ENCODE assay signal across 31 mouse cellular contexts in genomic region chr3:55177271-55177670, GRCm38 (mm10). TPM values are rescaled to one million over a fixed set of nuclear protein-coding genes. Genes with fewer than 3 reads are reported as not detected.
"Had no signal": no experiment of that assay in that cellular context is flagged by ENCODE, and none has a peak within 500 bp of the region (broad histone marks: within the 10 kb centered on the region; RNA-seq: fewer than 3 reads in every experiment).

No protein-coding gene starts in this region.

- H3K4me3 ChIP-seq: gastrocnemius, adult 2 months; heart, embryonic 10.5 days; heart, embryonic 12.5 days; hindbrain, embryonic 10.5 days; hindbrain, embryonic 12.5 days; kidney, embryonic 15.5 days; limb, embryonic 12.5 days; limb, embryonic 15.5 days; liver, embryonic 12.5 days had no signal

- H3K27me3 ChIP-seq: heart, embryonic 12.5 days; hindbrain, embryonic 12.5 days; kidney, embryonic 15.5 days; limb, embryonic 12.5 days; limb, embryonic 15.5 days; liver, embryonic 12.5 days had no signal

- H3K4me2 ChIP-seq: heart, embryonic 12.5 days; hindbrain, embryonic 12.5 days; hindbrain, embryonic 14.5 days; kidney, embryonic 15.5 days; limb, embryonic 12.5 days; limb, embryonic 15.5 days; liver, embryonic 12.5 days had no signal

- H3K36me3 ChIP-seq: heart, embryonic 10.5 days; heart, embryonic 12.5 days; hindbrain, embryonic 10.5 days; hindbrain, embryonic 12.5 days; kidney, embryonic 15.5 days; limb, embryonic 12.5 days; limb, embryonic 15.5 days; liver, embryonic 12.5 days had no signal

- H3K4me1 ChIP-seq: hindbrain, embryonic 12.5 days; kidney, embryonic 15.5 days; limb, embryonic 12.5 days; limb, embryonic 15.5 days; liver, embryonic 12.5 days had no signal

- ATAC-seq: hindbrain, postnatal 0 days; intestine, embryonic 16.5 days; liver, embryonic 12.5 days had no signal

- H3K27ac ChIP-seq: gastrocnemius, adult 2 months; heart, embryonic 10.5 days; hindbrain, embryonic 10.5 days; hindbrain, embryonic 12.5 days; hindbrain, embryonic 14.5 days; hindbrain, postnatal 0 days; kidney, embryonic 15.5 days; kidney, postnatal 0 days; limb, embryonic 12.5 days; limb, embryonic 15.5 days; liver, embryonic 12.5 days; liver, embryonic 14.5 days had no signal

- H3K9ac ChIP-seq: heart, embryonic 12.5 days; hindbrain, embryonic 12.5 days; hindbrain, embryonic 14.5 days; kidney, embryonic 15.5 days; limb, embryonic 12.5 days; limb, embryonic 15.5 days; liver, embryonic 12.5 days; liver, embryonic 14.5 days had no signal

- H3K9me3 ChIP-seq: heart, embryonic 10.5 days; heart, embryonic 12.5 days; hindbrain, embryonic 12.5 days; kidney, embryonic 15.5 days; limb, embryonic 15.5 days; liver, embryonic 12.5 days had no signal

- DNase-seq: gastrocnemius, adult 2 months; gastrocnemius, postnatal 10 days; gastrocnemius, postnatal 25 days; heart, adult 18-20 months; heart, postnatal 4 days; kidney, adult 11 months; kidney, adult 2 months; kidney, adult 9 months; kidney, postnatal 14 days; kidney, postnatal 36 days; layer of hippocampus, adult 9-11 months; layer of hippocampus, postnatal 36 days; left cerebral cortex, postnatal 4 days had no signal

RNA-seq across cellular contexts. Expression of gene Sohlh2, which starts 4.6 kb away (rescaled TPM):
- polyA plus RNA-seq: heart, embryonic 14.5 days; hindbrain, embryonic 10.5 days; hindbrain, embryonic 12.5 days; intestine, embryonic 14.5 days; intestine, embryonic 16.5 days; kidney, adult 2 months; kidney, embryonic 15.5 days; kidney, postnatal 0 days; large intestine, adult 2 months; limb, embryonic 12.5 days; liver, adult 2 months; liver, embryonic 12.5 days; liver, embryonic 14.5 days had no signal

RNA-seq across cellular contexts. Expression of gene Ccdc169, which starts 40.1 kb away (rescaled TPM):
- polyA plus RNA-seq: heart, embryonic 14.5 days; heart, embryonic 16.5 days; hindbrain, embryonic 14.5 days; hindbrain, postnatal 0 days; intestine, embryonic 14.5 days; intestine, embryonic 16.5 days; large intestine, adult 2 months; liver, adult 2 months; liver, embryonic 12.5 days; liver, embryonic 14.5 days had no signal
